Mouse (Mus musculus) kidney, postnatal 10 days (tissue): ENCODE measurements around the gene Mmp21.
"Not testable (repeated sequence)": the region's sequence is repeated elsewhere in the genome, so short reads cannot be mapped to it uniquely, and the experiment has no call there.

Experiments
- DNase-seq: peaks from one replicate; pipeline ENCODE4 v3.0.0; 2021; ENCODE audit warnings: mixed read lengths

Gene Mmp21

GRCm38 (mm10) chr7:133679961-133680360 lies at the start of gene Mmp21:
Mmp21 (minus strand) TSS chr7:133680061.
- DNase-seq, result no peak

- no peak for DNase-seq
These were observed 49.5 kb upstream of the Mmp21 start for GRCm38 (mm10) chr7:133729351-133729750.

DNA sequence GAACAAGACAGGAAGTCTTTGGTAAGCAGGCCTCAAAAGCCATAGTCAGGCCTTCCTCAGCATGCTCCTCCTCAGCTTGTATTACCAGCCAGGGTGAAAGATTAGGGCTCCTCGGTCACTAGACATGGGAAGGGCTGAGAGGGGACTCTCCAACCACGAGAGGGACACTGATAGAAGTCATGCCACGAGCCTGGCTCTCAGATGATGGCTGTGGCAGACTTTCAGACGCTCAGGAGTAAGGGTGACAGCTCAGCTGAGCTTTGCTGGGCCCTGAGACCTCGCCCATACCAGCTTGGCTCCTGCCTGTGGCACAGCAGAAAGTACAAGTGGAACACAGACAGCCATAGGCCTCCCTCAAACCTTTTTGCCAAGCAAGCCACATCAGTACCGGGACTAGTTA lies 47.2 kb upstream of the Mmp21 start:
- no peak for DNase-seq

GRCm38 (mm10) chr7:133725571-133725970 lies 45.7 kb upstream of the Mmp21 start:
- no peak for DNase-seq

GRCm38 (mm10) chr7:133724844-133725243 lies 45.0 kb upstream of the Mmp21 start:
- DNase-seq, result no peak

DNA sequence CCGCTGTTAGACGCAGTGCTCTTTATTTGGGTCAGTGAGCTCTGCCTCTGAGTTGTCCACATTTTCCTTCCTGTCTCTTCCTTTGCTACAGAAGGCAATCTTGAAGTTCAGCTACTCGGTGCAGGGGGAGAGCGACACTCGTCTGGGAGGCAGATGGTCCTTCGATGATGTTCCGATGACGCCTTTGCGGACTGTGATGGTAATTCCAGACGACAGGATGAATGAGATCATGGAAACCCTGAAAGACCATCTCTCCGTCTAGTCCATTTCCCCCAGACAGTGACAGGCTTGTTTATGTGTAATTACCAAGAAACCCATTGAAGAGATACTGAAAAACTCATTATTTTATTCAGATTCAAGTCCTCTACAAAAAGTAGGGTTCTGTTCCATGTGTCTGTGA lies 40.8 kb upstream of the Mmp21 start:
- DNase-seq, result no peak

GRCm38 (mm10) chr7:133718580-133718979 lies 38.7 kb upstream of the Mmp21 start:
- DNase-seq, result no peak

DNA sequence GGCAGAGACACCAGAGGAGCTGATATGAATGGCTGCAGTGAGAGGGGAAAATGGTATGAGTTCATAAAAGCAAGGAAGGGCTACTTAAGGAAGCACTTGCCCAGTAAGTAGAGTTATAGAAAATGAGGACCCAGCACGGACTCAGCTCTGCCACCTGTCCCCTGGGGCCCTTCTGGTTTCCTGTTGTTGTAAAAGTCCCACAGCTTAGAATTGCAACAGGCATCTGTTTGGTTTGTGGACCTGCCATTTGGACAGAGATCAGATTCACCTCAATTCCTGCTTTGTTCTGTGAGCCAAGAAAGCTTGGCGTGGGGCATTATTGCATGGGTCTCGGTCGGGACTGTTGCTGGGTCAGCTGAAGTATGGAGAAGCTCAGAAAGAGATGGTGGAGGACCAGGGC lies 35.5 kb upstream of the Mmp21 start:
- DNase-seq, result no peak

GRCm38 (mm10) chr7:133707301-133707700 lies 27.4 kb upstream of the Mmp21 start:
- no peak for DNase-seq

DNA sequence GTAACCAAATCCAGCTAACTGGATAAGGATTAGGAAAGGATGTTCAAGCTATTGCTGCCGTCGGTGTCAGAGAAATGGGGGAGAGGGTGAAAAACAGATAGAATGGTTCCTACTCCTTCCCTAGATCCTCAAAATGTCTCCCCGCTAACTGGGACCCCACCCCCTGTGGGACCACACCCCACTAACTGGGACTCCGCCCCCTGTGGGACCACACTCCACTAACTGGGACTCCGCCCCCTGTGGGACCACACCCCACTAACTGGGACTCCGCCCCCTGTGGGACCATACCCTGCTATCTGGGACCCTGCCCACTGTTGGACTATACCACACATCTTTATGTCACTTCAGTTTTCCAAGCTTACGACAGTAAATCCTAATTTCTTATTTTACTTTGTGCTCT lies 24.0 kb upstream of the Mmp21 start:
- DNase-seq, result no peak

- DNase-seq, result no peak
These were observed 22.5 kb upstream of the Mmp21 start for GRCm38 (mm10) chr7:133702333-133702732.

DNA sequence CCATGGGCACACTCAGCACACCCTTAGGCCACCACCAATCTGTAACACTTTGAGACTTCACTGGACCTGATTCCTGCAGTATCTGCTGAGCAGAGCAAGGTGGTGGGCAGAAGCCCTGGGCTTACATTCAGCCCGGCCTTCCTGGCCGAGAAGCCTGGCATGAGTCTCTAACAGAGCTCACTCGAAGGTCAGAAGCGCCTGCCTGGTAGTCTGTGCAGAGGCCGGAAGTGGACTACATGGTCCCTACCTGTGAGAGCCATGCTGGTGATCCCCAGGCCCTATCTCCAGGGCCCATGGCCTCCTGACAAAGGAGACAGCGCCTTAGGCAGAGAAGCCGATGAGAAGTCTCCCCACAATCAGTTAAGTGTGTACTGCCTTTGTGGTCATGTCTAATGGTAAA lies 21.5 kb upstream of the Mmp21 start:
- DNase-seq, result no peak

DNA sequence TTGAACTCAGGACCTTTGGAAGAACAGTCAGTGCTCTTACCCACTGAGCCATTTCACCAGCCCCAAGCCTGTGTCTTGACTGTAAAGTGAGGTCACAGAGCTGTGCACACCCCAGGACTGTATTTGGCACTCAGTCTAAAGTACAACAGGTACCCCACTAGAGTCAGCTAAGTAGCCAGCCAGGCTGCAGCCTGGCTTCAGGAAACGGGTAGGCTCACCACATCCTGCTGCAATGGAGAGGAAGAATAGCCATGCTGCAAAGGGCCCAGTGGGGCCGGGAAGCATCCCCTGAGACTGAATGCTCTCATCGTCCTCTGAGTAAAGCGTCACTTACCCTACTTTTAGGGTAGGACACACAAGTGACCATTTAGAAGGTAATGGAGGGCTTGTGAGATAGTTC lies 20.0 kb upstream of the Mmp21 start:
- DNase-seq, result no peak

- DNase-seq, result no peak
These were observed 18.3 kb upstream of the Mmp21 start for GRCm38 (mm10) chr7:133698021-133698709.

- not testable (repeated sequence) for DNase-seq
These were observed 5.8 kb upstream of the Mmp21 start for GRCm38 (mm10) chr7:133685644-133686043.

- no peak for DNase-seq
These were observed 4.8 kb upstream of the Mmp21 start for GRCm38 (mm10) chr7:133684701-133685100.

DNA sequence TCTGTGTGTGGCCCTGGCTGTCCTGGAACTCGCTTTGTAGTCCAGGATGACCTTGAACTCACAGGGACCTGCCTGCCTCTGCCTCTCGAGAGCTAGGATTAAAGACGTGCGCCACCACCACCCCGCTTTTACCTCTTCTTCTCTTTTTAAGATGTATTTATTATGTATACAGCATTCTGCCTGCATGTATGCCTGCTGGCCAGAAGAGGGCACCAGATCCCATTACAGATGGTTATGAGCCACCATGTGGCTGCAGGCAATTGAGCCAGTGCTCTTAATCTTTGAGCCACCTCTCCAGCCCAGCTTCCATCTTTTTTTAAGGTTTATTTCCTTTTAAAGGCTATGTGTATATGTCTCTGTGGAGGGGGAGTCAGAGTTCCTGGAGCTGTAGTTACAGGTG lies 4.2 kb upstream of the Mmp21 start:
- DNase-seq, result no peak

- no peak for DNase-seq
These were observed 3.8 kb upstream of the Mmp21 start for GRCm38 (mm10) chr7:133683626-133684025.

- DNase-seq, result no peak
These were observed 422 bp downstream of the Mmp21 start for GRCm38 (mm10) chr7:133679439-133679838.

DNA sequence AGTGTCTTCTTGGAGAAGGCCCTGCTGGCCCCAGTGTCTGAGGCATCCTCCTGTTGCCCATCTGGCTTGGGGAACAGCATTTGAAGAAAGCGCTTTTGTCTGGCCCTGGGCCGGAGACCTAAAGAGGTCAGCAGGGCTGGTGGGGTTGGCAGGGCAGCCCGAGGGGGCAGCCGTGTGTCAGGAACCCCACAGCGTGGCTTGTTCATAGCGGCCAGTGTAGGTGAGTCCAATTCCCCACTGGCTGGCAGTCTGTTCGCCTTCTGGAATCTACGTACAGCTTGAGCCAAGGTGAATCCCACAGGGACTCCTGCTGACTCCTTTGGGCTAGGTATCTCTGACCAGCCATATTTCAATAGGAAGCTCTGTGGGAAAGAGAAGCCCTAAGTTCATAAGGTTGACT lies 1.1 kb downstream of the Mmp21 start:
- no peak for DNase-seq

GRCm38 (mm10) chr7:133676002-133676401 lies 3.9 kb downstream of the Mmp21 start:
- peak; percentile 20 for DNase-seq

DNA sequence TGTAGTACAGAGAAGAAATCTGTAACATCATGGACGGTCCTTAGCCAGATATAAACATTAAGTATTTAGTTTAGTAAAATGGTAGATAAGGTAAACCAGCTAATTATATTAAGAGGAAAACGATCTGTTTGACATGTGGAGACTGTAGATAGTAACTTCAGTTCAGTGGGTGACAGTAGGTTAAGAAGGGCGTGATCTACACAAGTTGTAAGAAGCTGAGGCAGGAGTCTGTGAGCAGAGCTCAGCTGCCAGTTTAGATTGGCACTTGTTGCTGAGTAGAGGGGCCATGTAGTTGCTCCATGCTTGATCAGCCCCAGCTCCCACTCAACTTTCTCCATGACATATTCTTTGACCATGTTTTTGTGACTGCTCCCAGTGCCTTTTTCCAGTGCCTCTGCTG lies 9.0 kb downstream of the Mmp21 start:
- DNase-seq, result no peak

DNA sequence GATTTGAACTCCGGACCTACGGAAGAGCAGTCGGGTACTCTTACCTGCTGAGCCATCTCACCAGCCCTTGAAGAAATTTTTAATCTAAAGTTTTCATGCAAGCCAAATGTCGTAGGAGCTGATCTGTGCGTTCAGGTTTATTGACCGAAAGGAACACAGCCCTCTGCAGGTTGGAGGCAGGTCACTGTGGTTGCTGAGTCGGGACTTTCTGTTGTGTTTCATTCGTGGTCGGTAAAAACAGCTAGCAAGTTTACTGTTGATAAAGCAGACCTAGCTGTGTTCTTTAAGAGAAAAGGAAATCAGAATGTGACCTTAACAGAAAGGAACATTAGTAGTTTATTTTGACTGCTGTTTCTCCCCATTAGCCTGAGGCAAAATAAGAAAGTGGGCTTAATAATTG lies 9.9 kb downstream of the Mmp21 start:
- DNase-seq, result no peak

GRCm38 (mm10) chr7:133669071-133669470 lies 10.8 kb downstream of the Mmp21 start:
- peak; percentile 30 for DNase-seq

- no peak for DNase-seq
These were observed 17.4 kb downstream of the Mmp21 start for GRCm38 (mm10) chr7:133662467-133662866.
